Mouse (Mus musculus): Measurements from ENCODE around the gene 4930590J08Rik.

- TF ChIP-seq CTCF (IDR thresholded peaks at IDR 0.05; ENCODE audit: low read depth) (no peak), EP300 (IDR thresholded peaks at IDR 0.05; ENCODE audit: low read depth) (no peak)
These were observed 57.6 kb downstream of the 4930590J08Rik start for GRCm38 (mm10) chr6:91960028-91960811.
